Mouse (Mus musculus): ENCODE measurements around the gene Hibadh. TPM values are rescaled to one million over a fixed set of nuclear protein-coding genes. Genes with fewer than 3 reads are reported as not detected.
"Not testable (repeated sequence)": the region's sequence is repeated elsewhere in the genome, so short reads cannot be mapped to it uniquely, and the experiment has no call there.

Gene Hibadh
- polyA plus RNA-seq (2015; fragmentation: Nextera tagmentation; extraction: Ambion mirVana): 81.2 and 83.0 TPM in 2 replicates

DNA sequence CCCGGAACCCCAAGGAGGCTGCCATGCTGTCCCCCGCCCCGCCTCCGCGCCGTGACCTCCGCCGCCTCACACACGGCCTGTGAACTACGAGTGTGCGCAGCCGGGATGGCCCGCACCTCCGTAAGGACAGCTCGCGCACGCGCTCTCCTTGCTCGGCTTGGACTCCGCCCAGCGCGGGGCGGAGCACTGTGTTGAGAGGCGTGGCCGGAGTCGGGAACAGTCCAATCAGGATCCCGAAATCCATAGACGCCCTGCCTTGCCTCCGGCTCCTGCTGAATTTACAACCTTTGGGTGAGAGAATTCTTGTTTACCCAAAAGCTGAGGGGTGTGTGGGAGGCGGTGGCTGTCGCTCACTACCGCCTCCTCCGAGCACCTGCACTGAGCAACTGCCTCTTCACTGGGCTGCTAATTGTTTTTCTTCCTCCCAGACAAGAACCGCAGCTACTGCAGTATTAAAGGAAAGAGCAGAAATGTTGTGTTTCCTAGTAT lies at the start of gene Hibadh:
Gene Hibadh (minus strand): TSS at position 166 of the 489 bp plus-strand sequence.
- ATAC-seq (ENCODE audit: low read depth): peak; percentile 99
- Histone ChIP-seq H3K4me3 (ENCODE audit: low read depth, low read length) (peak within 1 kb of the TSS; percentile 78), H3K4me2 (ENCODE audit: low read depth, low read length) (peak within 1 kb of the TSS; percentile 70), H3K9me3 (replicated peaks; ENCODE audit: control insufficient read depth, low read length) (no peaks in the 10 kb centered on the region), H3K9ac (ENCODE audit: low read depth, low read length) (peak within 1 kb of the TSS; percentile 82), H3K4me1 (ENCODE audit: control insufficient read depth, low read depth, low read length) (peaks cover 10% of the 10 kb centered on the region), H3K27me3 (ENCODE audit: control insufficient read depth, insufficient read depth, low read depth, low read length) (no peaks in the 10 kb centered on the region), H3K27ac (ENCODE audit: low read length) (peak within 1 kb of the TSS; percentile 89), H3K36me3 (ENCODE audit: control insufficient read depth, insufficient read depth) (no peaks in the 10 kb centered on the region)
- WGBS (ENCODE audit: insufficient replicate concordance): under 1% methylated on average over 34 of the region's 34 CpGs

DNA sequence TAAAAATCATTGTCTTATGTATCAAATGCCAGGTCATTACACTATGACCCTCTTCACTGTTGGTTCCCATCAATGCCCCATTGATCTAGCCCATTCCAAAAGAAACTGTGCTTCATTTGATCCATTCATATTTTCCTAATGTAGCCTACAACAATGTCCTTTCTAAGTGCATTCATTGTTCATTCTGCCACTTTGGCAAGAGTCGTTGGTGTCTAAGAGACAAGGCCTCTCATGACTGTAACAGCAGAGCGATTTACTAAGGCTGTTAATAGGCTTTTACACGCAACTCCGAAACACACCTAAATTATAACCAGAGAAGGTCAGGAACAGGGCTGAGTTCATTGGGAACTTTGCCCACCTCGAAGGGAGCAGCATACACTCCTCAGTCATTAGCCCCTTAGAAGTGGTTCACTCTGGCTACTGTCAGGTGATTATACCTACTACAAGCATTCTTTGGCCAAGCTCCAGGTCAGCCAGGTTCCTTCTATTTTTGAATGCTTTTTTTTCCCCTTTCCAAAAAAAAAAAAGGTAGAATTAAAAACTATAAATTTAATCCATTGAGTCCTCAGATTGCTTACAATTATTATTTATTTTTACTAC lies 46.8 kb upstream of the Hibadh start:
- no peak overlapping the region for H3K4me2 ChIP-seq (ENCODE audit: low read depth, low read length)
- ATAC-seq (ENCODE audit: low read depth): no peak
- H3K9me3 ChIP-seq (replicated peaks; ENCODE audit: control insufficient read depth, low read length): no peaks in the 10 kb centered on the region
- H3K4me1 ChIP-seq (ENCODE audit: control insufficient read depth, low read depth, low read length): no peaks in the 10 kb centered on the region
- H3K27me3 ChIP-seq (ENCODE audit: control insufficient read depth, insufficient read depth, low read depth, low read length): no peaks in the 10 kb centered on the region
- H3K36me3 ChIP-seq (ENCODE audit: control insufficient read depth, insufficient read depth): no peaks in the 10 kb centered on the region
- H3K9ac ChIP-seq (ENCODE audit: low read depth, low read length): no peak overlapping the region
- no peak overlapping the region for H3K4me3 ChIP-seq (ENCODE audit: low read depth, low read length)
- no peak overlapping the region for H3K27ac ChIP-seq (ENCODE audit: low read length)
- WGBS (ENCODE audit: insufficient replicate concordance): 66% methylated on average over 5 of the region's 5 CpGs

DNA sequence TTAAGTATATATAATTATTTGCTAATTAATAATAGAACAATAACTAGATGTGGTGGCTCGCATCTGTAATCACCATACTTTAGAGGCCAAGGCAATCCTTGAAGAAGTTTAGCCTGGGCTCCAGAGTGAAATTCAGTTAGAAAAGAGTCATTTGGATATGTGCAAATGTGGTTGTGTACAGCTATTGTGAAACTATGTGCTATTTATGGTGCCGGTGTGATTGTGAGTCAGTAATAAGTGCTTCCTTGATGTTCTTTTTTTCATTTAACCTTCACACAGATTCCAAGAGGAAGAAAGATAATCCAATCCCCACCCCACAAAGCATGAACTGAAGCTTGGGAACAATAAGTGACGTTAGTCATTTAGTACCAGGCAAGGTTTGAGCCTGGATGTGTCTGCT lies 42.4 kb upstream of the Hibadh start:
- no peaks in the 10 kb centered on the region for H3K9me3 ChIP-seq (replicated peaks; ENCODE audit: control insufficient read depth, low read length)
- WGBS (ENCODE audit: insufficient replicate concordance): 61% methylated on average over 3 of the region's 3 CpGs
- no peak overlapping the region for H3K27ac ChIP-seq (ENCODE audit: low read length)
- H3K4me3 ChIP-seq (ENCODE audit: low read depth, low read length): no peak overlapping the region
- no peaks in the 10 kb centered on the region for H3K4me1 ChIP-seq (ENCODE audit: control insufficient read depth, low read depth, low read length)
- no peak overlapping the region for H3K9ac ChIP-seq (ENCODE audit: low read depth, low read length)
- H3K36me3 ChIP-seq (ENCODE audit: control insufficient read depth, insufficient read depth): no peaks in the 10 kb centered on the region
- no peak for ATAC-seq (ENCODE audit: low read depth)
- H3K4me2 ChIP-seq (ENCODE audit: low read depth, low read length): no peak overlapping the region
- H3K27me3 ChIP-seq (ENCODE audit: control insufficient read depth, insufficient read depth, low read depth, low read length): no peaks in the 10 kb centered on the region

DNA sequence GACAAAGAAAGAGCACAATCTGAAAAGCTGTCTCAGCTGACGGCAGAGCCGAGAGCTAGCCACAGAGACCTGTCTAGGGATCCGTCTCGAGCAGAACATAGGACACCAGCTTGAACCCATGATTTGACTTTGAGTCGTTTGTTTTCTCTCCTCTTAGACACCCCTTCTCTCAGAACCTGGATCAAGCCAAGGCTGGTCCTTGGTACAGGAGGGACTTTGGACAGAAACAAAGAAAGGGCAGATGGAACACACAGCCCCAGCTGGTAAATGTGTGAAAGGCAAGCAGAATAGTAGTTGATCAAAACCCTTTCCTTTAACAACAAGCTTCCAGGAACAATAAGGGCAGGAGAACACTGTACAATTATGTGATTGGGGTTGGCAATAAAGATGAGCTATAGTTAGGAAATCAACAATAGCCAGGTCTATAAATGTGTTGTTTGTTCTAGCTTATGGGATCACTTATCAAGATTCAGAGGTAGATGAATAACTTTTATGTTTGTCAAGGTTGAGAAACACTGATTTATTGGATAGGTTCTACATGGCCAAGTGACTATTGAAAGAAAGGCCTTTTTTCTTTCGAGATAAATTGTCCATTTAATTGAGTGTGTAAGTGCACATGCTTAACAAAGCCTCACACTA lies 41.8 kb upstream of the Hibadh start:
- Histone ChIP-seq H3K4me2 (ENCODE audit: low read depth, low read length) (no peak overlapping the region), H3K27ac (ENCODE audit: low read length) (no peak overlapping the region)
- ATAC-seq (ENCODE audit: low read depth): 0 out of 2 replicates have a peak, but pooled peaks have one; percentile 21

DNA sequence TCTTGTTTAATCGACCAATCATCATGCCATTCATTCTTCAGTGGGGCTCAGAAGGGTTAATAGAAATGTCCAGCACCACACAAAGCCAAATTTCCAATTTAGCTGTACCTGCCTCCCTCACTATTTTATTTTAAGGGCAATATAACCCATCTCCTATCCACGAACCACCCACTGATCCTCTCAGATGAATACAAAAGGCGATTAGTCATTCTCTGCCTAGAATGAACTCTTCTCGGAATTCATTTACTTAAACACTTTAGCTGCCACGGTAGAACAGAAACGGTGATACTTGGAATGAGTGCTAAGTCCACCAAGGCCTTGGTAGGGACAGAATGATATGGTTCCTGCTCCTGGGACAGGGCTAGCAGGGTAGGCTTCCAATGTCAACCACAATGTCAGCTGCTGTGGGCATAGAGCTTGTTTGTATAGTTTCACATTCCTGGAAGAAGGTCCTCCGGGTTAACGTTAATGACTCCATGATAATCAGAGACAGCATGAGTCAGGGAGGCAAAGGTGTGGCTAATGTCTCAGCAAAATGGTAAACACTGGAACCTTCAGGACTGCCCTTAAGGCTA lies 40.4 kb upstream of the Hibadh start:
- Histone ChIP-seq H3K27me3 (ENCODE audit: control insufficient read depth, insufficient read depth, low read depth, low read length) (no peaks in the 10 kb centered on the region), H3K9ac (ENCODE audit: low read depth, low read length) (no peak overlapping the region), H3K4me3 (ENCODE audit: low read depth, low read length) (no peak overlapping the region), H3K4me2 (ENCODE audit: low read depth, low read length) (no peak overlapping the region), H3K27ac (ENCODE audit: low read length) (no peak overlapping the region), H3K4me1 (ENCODE audit: control insufficient read depth, low read depth, low read length) (peaks cover 2% of the 10 kb centered on the region), H3K9me3 (replicated peaks; ENCODE audit: control insufficient read depth, low read length) (no peaks in the 10 kb centered on the region), H3K36me3 (ENCODE audit: control insufficient read depth, insufficient read depth) (no peaks in the 10 kb centered on the region)
- ATAC-seq (ENCODE audit: low read depth): no peak
- WGBS (ENCODE audit: insufficient replicate concordance): 44% methylated on average over 8 of the region's 8 CpGs

More for the DNA sequence above, 41.8 kb upstream of the Hibadh start:
- Histone ChIP-seq H3K9me3 (replicated peaks; ENCODE audit: control insufficient read depth, low read length) (no peaks in the 10 kb centered on the region), H3K36me3 (ENCODE audit: control insufficient read depth, insufficient read depth) (no peaks in the 10 kb centered on the region), H3K4me1 (ENCODE audit: control insufficient read depth, low read depth, low read length) (no peaks in the 10 kb centered on the region), H3K27me3 (ENCODE audit: control insufficient read depth, insufficient read depth, low read depth, low read length) (no peaks in the 10 kb centered on the region), H3K4me3 (ENCODE audit: low read depth, low read length) (no peak overlapping the region), H3K9ac (ENCODE audit: low read depth, low read length) (no peak overlapping the region)
- WGBS (ENCODE audit: insufficient replicate concordance): 56% methylated on average over 6 of the region's 6 CpGs

DNA sequence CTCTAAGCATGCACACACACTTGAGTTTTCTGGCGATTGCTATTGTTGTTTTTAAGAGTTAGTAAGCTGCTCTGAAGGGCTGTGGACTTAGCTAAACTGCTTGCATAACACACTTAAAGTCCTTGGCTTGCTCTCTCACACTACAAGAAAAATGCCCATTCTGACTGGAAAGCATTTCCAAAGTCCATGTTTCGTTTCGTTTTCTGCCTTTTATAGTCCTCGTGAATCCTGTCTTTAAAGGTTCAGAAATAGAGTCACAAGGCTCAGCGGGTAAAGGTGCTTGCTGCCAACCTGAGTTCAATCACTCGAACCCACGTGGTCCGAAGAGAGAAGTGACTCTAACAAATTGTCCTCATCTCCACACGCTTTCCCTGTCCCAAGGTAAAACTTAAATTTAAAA lies 39.4 kb upstream of the Hibadh start:
- no peak for ATAC-seq (ENCODE audit: low read depth)
- Histone ChIP-seq H3K4me3 (ENCODE audit: low read depth, low read length) (no peak overlapping the region), H3K4me1 (ENCODE audit: control insufficient read depth, low read depth, low read length) (peaks cover 2% of the 10 kb centered on the region), H3K9ac (ENCODE audit: low read depth, low read length) (no peak overlapping the region), H3K36me3 (ENCODE audit: control insufficient read depth, insufficient read depth) (no peaks in the 10 kb centered on the region), H3K27me3 (ENCODE audit: control insufficient read depth, insufficient read depth, low read depth, low read length) (no peaks in the 10 kb centered on the region), H3K9me3 (replicated peaks; ENCODE audit: control insufficient read depth, low read length) (no peaks in the 10 kb centered on the region), H3K4me2 (ENCODE audit: low read depth, low read length) (no peak overlapping the region), H3K27ac (ENCODE audit: low read length) (no peak overlapping the region)
- 63% methylated on average over 9 of the region's 9 CpGs for WGBS (ENCODE audit: insufficient replicate concordance)

DNA sequence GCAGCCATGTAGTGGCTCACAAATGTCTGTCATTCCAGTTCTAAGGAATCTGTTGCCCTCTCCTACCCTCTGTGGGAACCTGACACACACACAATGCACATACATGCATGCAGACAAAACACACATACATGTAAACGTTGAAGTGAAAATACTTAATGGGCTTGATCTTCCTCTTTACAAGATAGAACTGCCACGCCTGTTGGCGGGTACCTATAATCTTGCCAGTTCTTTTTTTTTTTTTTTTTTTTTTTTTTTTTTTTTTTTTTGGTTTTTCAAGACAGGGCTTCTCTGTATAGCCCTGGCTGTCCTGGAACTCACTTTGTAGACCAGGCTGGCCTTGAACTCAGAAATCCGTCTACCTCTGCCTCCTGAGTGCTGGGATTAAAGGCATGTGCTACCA lies 37.3 kb upstream of the Hibadh start:
- not testable (repeated sequence) for H3K27ac ChIP-seq (ENCODE audit: low read length); H3K9me3 ChIP-seq (replicated peaks; ENCODE audit: control insufficient read depth, low read length); H3K9ac ChIP-seq (ENCODE audit: low read depth, low read length); H3K4me1 ChIP-seq (ENCODE audit: control insufficient read depth, low read depth, low read length); H3K36me3 ChIP-seq (ENCODE audit: control insufficient read depth, insufficient read depth); ATAC-seq (ENCODE audit: low read depth); H3K4me3 ChIP-seq (ENCODE audit: low read depth, low read length); H3K4me2 ChIP-seq (ENCODE audit: low read depth, low read length); H3K27me3 ChIP-seq (ENCODE audit: control insufficient read depth, insufficient read depth, low read depth, low read length)
- 62% methylated on average over 4 of the region's 4 CpGs for WGBS (ENCODE audit: insufficient replicate concordance)

DNA sequence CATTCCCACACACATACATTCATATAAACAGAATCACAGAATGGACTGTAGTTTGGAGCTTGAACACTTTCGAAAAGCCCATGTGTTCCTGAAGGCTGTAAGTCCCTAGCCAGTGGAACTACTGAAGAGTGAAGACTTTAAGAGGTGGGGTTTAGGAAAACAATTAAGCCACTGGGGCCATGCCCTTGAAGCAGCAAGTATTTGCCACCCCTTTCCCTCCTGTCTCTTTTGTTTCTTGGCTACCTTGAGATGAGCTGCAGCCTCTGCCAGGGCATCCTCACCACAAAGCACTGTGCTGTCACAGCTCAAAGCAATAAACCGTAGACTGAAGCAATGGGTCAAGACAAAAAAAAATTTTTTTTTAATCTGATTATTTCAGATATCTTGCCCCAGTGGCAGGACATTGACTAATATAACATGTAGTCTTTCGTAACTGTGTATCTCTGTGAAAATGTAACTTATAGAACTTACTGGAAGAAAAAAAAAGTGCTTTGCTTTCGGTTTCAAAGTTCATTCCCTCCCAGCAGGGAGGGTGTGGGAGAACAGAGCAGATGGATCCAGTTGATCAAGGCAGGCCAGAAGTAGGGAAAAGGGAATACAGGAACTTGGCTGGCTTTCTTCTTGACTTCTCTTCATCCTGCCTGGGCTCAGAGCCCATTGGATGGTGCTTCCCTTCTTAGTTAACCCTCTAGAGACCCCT lies 35.2 kb upstream of the Hibadh start:
- 48% methylated on average over 4 of the region's 4 CpGs for WGBS (ENCODE audit: insufficient replicate concordance)
- H3K4me1 ChIP-seq (ENCODE audit: control insufficient read depth, low read depth, low read length): peaks cover 2% of the 10 kb centered on the region
- no peaks in the 10 kb centered on the region for H3K9me3 ChIP-seq (replicated peaks; ENCODE audit: control insufficient read depth, low read length)
- no peak overlapping the region for H3K4me2 ChIP-seq (ENCODE audit: low read depth, low read length)
- no peaks in the 10 kb centered on the region for H3K27me3 ChIP-seq (ENCODE audit: control insufficient read depth, insufficient read depth, low read depth, low read length)
- ATAC-seq (ENCODE audit: low read depth): peak; percentile 48
- H3K36me3 ChIP-seq (ENCODE audit: control insufficient read depth, insufficient read depth): no peaks in the 10 kb centered on the region
- no peak overlapping the region for H3K4me3 ChIP-seq (ENCODE audit: low read depth, low read length)
- no peak overlapping the region for H3K9ac ChIP-seq (ENCODE audit: low read depth, low read length)
- H3K27ac ChIP-seq (ENCODE audit: low read length): no peak overlapping the region

Measured in liver, embryonic 16.5 days (tissue).